Mouse (Mus musculus): ENCODE data around the gene Gm20869. TPM values are rescaled to one million over a fixed set of nuclear protein-coding genes. Genes with fewer than 3 reads are reported as not detected.
"Not testable (repeated sequence)": the region's sequence is repeated elsewhere in the genome, so short reads cannot be mapped to it uniquely, and the experiment has no call there.

The Gm20869 gene
- polyA plus RNA-seq (2015; fragmentation: Nextera tagmentation; extraction: Ambion mirVana) = not detected in 2 replicates

DNA sequence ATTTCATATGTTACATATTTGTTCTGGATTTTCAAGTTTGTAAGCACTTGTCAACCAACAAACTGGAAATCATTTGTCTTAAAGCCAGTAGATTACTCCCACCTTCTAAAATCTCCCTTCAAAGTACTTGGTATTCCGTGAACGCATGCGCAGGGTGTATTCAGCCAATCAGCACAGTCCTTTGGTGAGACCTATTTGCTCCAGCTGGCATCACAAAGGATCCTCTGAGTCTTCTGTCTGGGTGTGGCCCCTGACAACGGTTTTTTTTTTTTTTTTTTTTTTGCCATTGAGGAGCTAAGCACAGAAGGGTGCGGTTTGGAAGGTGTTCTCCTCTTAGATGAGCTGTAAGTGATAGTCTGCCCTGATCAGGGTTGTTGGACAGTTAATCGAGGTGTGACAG, at the start of gene Gm20869:
Gene Gm20869, plus strand, starts transcription at position 301 of the 400 bp plus-strand sequence.
- not testable (repeated sequence) for ATAC-seq; H3K27me3 ChIP-seq (ENCODE audit: control insufficient read depth, insufficient read depth, low read depth, low read length); H3K36me3 ChIP-seq (ENCODE audit: control insufficient read depth, insufficient read depth, low read length); H3K4me1 ChIP-seq (ENCODE audit: control insufficient read depth, insufficient read depth, low read length); H3K9me3 ChIP-seq (replicated peaks; ENCODE audit: control insufficient read depth, low read length, poor library complexity, severe bottlenecking); H3K4me3 ChIP-seq (ENCODE audit: low read depth, low read length); H3K27ac ChIP-seq (ENCODE audit: low read length); H3K9ac ChIP-seq (ENCODE audit: low read depth, low read length); H3K4me2 ChIP-seq (ENCODE audit: low read length)
- no CpG with 5 or more reads among the region's 6 CpGs for WGBS

Other genes starting within 250 kb of the Gm20869 start
- not detected in 2 replicates for gene Gm20870, start 222.6 kb downstream of the Gm20869 start, polyA plus RNA-seq (2015; fragmentation: Nextera tagmentation; extraction: Ambion mirVana)

All from midbrain, embryonic 16.5 days (tissue).